Mouse (Mus musculus): ENCODE measurements around the gene Spata45. TPM values are rescaled to one million over a fixed set of nuclear protein-coding genes. Genes with fewer than 3 reads are reported as not detected.

Gene Spata45
- total RNA-seq, 2 experiments from 2014 or later, result not detected

GRCm38 (mm10) chr1:191075199-191075883, 38.9 kb downstream of the Spata45 start:
- DNase-seq (ENCODE audit: low spot score in 2 of 2), result peak; percentile 47 to 52

GRCm38 (mm10) chr1:191083230-191083629, 46.8 kb downstream of the Spata45 start:
- DNase-seq (ENCODE audit: low spot score in 2 of 2), result no peak

- peak; percentile 51 to 66 for DNase-seq (ENCODE audit: low spot score in 2 of 2)
These were observed 48.6 kb downstream of the Spata45 start for GRCm38 (mm10) chr1:191084951-191085559.

GRCm38 (mm10) chr1:191085597-191085996, 49.2 kb downstream of the Spata45 start:
- DNase-seq (ENCODE audit: low spot score in 2 of 2), result no peak

GRCm38 (mm10) chr1:191086304-191086878, 50.0 kb downstream of the Spata45 start:
- DNase-seq (ENCODE audit: low spot score in 2 of 2), result no peak

GRCm38 (mm10) chr1:191086960-191087359, 50.5 kb downstream of the Spata45 start:
- DNase-seq (ENCODE audit: low spot score in 2 of 2), result no peak

- DNase-seq (ENCODE audit: low spot score in 2 of 2), result no peak
These were observed 51.5 kb downstream of the Spata45 start for GRCm38 (mm10) chr1:191087955-191088354.

GRCm38 (mm10) chr1:191089355-191089754, 52.9 kb downstream of the Spata45 start:
- DNase-seq (ENCODE audit: low spot score in 2 of 2), result no peak

- DNase-seq (ENCODE audit: low spot score in 2 of 2), result no peak
These were observed 55.6 kb downstream of the Spata45 start for GRCm38 (mm10) chr1:191092050-191092449.

Other genes starting within 250 kb of the Spata45 start
- gene Rps6kc1, start 124.9 kb upstream of the Spata45 start, total RNA-seq (2021), result 10 to 100 TPM; 18.9 to 20.7 TPM
- 10 to 100 TPM; 44.7 to 47.7 TPM for gene Angel2, start 111.5 kb upstream of the Spata45 start, total RNA-seq (2021)
- under 1 TPM in 1 of 2 experiments, not detected in 1; 0.22 TPM for gene Vash2, start 57.3 kb upstream of the Spata45 start, total RNA-seq (2021)
- gene Flvcr1, start 10.5 kb upstream of the Spata45 start, total RNA-seq (2021), result 10 to 100 TPM in 1 of 2 experiments, 1 to 10 TPM in 1; 9.9 to 14.6 TPM
- 10 to 100 TPM; 14.0 to 16.4 TPM for gene Tatdn3, start 26.3 kb downstream of the Spata45 start, total RNA-seq (2021)
- under 1 TPM; 0.58 to 0.63 TPM for gene Nsl1, start 26.4 kb downstream of the Spata45 start, total RNA-seq (2021)
- gene Batf3, start 61.2 kb downstream of the Spata45 start, total RNA-seq (2021), result 1 to 10 TPM; 1.5 to 9.7 TPM
- not detected for gene Fam71a, start 128.2 kb downstream of the Spata45 start, total RNA-seq (2021)
- 10 to 100 TPM in 1 of 2 experiments, 1 to 10 TPM in 1; 6.0 to 30.7 TPM for gene Atf3, start 181.4 kb downstream of the Spata45 start, total RNA-seq (2021)